Mouse (Mus musculus): ENCODE measurements at regions not wholly inside any gene's neighbourhood (a gene's known extent, or its start where the extent isn't known, plus 50 kb on each side); places are given as distances from the start of the nearest gene placed in this dataset.

DNA sequence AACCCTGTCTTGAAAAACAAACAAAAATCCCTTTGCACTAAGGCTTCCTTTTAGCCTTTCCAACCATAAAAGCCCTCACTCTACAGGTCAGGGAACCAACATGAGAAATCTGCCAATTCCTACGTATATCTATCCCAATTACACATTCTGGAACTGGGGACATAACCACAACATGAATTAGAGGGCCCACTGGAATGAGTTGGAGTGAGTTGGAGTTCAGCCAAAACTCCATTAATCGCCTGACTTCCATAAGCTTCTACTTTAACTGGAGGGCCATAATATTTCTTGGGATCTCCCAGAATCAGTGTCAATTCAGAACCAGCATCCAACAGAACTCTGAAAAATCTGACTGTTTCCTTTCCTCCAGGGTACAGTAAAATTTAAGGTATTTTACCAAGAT, 53.2 kb upstream of the Nyx start:
- TF ChIP-seq CTCF (conservative IDR thresholded peaks at IDR 0.05; ENCODE audit: low read length) = no peak
- TF ChIP-seq NANOG (IDR thresholded peaks at IDR 0.05; ENCODE audit: borderline replicate concordance, low read length) = no peak
- no peak for TF ChIP-seq POU5F1 (IDR thresholded peaks at IDR 0.05; ENCODE audit: borderline replicate concordance, low read length)

Data from E14TG2a.4 (cell line).